Mouse (Mus musculus) hindbrain, postnatal 0 days (tissue): ENCODE measurements around the gene Drosha. TPM values are rescaled to one million over a fixed set of nuclear protein-coding genes. Genes with fewer than 3 reads are reported as not detected.

Experiments
- ATAC-seq: fragments of 200-750 bp; cut with Nextera tagmentation; 2 replicates; pipeline ENCODE4 v1.8.0; 2017; ENCODE audit warnings: mild to moderate bottlenecking, moderate TSS enrichment, moderate library complexity
- DNase-seq: peaks from one replicate; pipeline ENCODE4 v3.0.0-alpha.2; 2015; ENCODE audit warnings: low spot score
- H3K27ac ChIP-seq: fragments of 300-500 bp; sonication (generic); 2 replicates; pipeline ENCODE4 v1.5.1; 2014; ENCODE audit warnings: mild to moderate bottlenecking
- H3K27me3 ChIP-seq: fragments of 300-500 bp; sonication (generic); 2 replicates; pipeline ENCODE4 v1.6.1; 2014; ENCODE audit warnings: low read length, mixed read lengths; ENCODE audit not compliant: insufficient read depth
- H3K36me3 ChIP-seq: fragments of 300-500 bp; sonication (generic); 2 replicates; pipeline ENCODE4 v1.6.1; 2014; ENCODE audit warnings: low read length, mixed read lengths; ENCODE audit not compliant: insufficient read depth
- H3K4me1 ChIP-seq: fragments of 300-500 bp; sonication (generic); 2 replicates; pipeline ENCODE4 v1.6.1; 2014; ENCODE audit warnings: antibody characterized with exemption, low read length, mixed read lengths; ENCODE audit not compliant: insufficient read depth
- H3K4me2 ChIP-seq: fragments of 300-500 bp; sonication (generic); 2 replicates; pipeline ENCODE4 v1.6.1; 2014; ENCODE audit warnings: low read depth, mild to moderate bottlenecking, low read length, moderate library complexity, mixed read lengths
- H3K4me3 ChIP-seq: fragments of 300-500 bp; sonication (generic); 2 replicates; pipeline ENCODE4 v1.5.1; 2014; ENCODE audit warnings: low read length
- H3K9ac ChIP-seq: fragments of 300-500 bp; sonication (generic); replicated peaks from 2 replicates; pipeline ENCODE4 v1.6.1; 2014; ENCODE audit warnings: mild to moderate bottlenecking, low read length, moderate library complexity, mixed read lengths
- H3K9me3 ChIP-seq: fragments of 300-500 bp; sonication (generic); 2 replicates; pipeline ENCODE4 v1.6.1; 2016; ENCODE audit warnings: low read length, mixed read lengths
- CTCF ChIP-seq: IDR thresholded peaks from 2 replicates; pipeline ENCODE4 v1.5.1; 2016; ENCODE audit warnings: antibody characterized with exemption, control low read depth, low read depth
- WGBS: fragments of 180-500 bp; shearing (Covaris S2); extraction: QIAGEN DNeasy Blood & Tissue Kit; methylation state at CpG from one replicate; pipeline ENCODE4 v1.1.7; 2014; 5-methylcytosine and 5-hydroxymethylcytosine counted together
- polyA plus RNA-seq: library from polyadenylated mRNA; unstranded; fragments of >200 nt; fragmentation: Nextera tagmentation; extraction: Ambion mirVana; gene quantifications from 2 replicates; pipeline ENCODE4 v1.2.1, GENCODE M21; 2015
- total RNA-seq: library from RNA; depleted of rRNA; stranded (reverse); fragments of >200 nt; gene quantifications from 2 replicates; pipeline ENCODE4 v1.2.3, GENCODE M21; 2014

The Drosha gene
- total and polyA plus RNA-seq, 2 experiments from 2014 or later: 33.7 to 38.2 TPM

DNA sequence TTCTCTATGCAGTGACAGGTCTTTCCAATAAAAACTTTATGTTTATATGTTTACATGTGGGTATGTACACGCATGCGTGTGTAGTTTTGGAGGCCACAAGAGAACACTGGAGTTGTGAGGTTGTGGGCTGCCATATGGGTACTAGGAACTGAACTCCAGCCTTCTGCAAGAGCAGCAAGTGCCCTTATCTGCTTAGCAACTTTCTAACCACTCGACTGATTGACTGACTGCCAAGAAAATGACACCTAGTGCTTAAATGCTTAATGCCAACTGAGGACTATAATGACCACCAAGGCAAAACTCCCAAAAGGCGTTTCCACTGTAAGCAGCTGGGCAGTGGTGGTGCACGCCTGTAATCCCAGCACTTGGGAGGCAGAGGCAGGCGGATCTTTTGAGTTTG lies 15.3 kb upstream of the Drosha start:
- Histone ChIP-seq H3K9ac (no peak overlapping the region), H3K27ac (no peak overlapping the region), H3K27me3 (no peaks in the 10 kb centered on the region), H3K4me1 (no peaks in the 10 kb centered on the region), H3K4me3 (no peak overlapping the region), H3K9me3 (no peaks in the 10 kb centered on the region), H3K4me2 (no peak overlapping the region), H3K36me3 (peaks cover 36% of the 10 kb centered on the region)
- DNase-seq (no peak), ATAC-seq (no peak)
- 87% methylated on average over 6 of the region's 6 CpGs for WGBS
- no peak for TF ChIP-seq CTCF

- Histone ChIP-seq H3K27ac (no peak overlapping the region), H3K27me3 (no peaks in the 10 kb centered on the region), H3K9me3 (no peaks in the 10 kb centered on the region), H3K4me1 (no peaks in the 10 kb centered on the region), H3K9ac (no peak overlapping the region), H3K4me3 (no peak overlapping the region), H3K36me3 (peaks cover 64% of the 10 kb centered on the region), H3K4me2 (no peak overlapping the region)
- 0 out of 2 replicates have a peak, but pooled peaks have one; percentile 7 for TF ChIP-seq CTCF
- WGBS: 95% methylated on average over 11 of the region's 11 CpGs
- ATAC-seq (no peak), DNase-seq (no peak)
These were observed 12.0 kb upstream of the Drosha start for GRCm38 (mm10) chr15:12812646-12813045.

DNA sequence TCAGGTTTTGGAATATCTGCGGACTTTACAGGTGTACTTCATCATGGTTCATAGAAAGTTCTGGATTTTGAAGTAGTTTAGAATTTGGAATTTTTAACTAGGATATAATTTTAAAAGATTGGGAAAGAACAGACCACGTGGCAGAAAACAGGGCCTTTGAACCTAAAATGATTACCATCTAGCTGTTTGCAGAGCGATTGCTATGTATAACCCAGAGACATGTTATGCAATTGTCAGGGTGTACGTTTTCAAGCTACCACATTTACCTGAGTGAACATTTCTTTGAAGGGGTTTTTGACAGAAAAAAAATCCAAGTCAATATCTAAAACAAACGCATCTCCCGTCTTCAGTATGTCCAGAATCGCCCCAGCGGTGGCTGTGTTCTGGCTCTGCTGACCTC lies 7.0 kb upstream of the Drosha start:
- H3K4me3 ChIP-seq: no peak overlapping the region
- H3K27me3 ChIP-seq: no peaks in the 10 kb centered on the region
- DNase-seq (no peak), ATAC-seq (no peak)
- H3K4me1 ChIP-seq: no peaks in the 10 kb centered on the region
- peaks cover 54% of the 10 kb centered on the region for H3K36me3 ChIP-seq
- H3K27ac ChIP-seq: no peak overlapping the region
- H3K9me3 ChIP-seq: no peaks in the 10 kb centered on the region
- H3K9ac ChIP-seq: no peak overlapping the region
- no peak overlapping the region for H3K4me2 ChIP-seq
- no peak for TF ChIP-seq CTCF
- WGBS: 97% methylated on average over 8 of the region's 8 CpGs

DNA sequence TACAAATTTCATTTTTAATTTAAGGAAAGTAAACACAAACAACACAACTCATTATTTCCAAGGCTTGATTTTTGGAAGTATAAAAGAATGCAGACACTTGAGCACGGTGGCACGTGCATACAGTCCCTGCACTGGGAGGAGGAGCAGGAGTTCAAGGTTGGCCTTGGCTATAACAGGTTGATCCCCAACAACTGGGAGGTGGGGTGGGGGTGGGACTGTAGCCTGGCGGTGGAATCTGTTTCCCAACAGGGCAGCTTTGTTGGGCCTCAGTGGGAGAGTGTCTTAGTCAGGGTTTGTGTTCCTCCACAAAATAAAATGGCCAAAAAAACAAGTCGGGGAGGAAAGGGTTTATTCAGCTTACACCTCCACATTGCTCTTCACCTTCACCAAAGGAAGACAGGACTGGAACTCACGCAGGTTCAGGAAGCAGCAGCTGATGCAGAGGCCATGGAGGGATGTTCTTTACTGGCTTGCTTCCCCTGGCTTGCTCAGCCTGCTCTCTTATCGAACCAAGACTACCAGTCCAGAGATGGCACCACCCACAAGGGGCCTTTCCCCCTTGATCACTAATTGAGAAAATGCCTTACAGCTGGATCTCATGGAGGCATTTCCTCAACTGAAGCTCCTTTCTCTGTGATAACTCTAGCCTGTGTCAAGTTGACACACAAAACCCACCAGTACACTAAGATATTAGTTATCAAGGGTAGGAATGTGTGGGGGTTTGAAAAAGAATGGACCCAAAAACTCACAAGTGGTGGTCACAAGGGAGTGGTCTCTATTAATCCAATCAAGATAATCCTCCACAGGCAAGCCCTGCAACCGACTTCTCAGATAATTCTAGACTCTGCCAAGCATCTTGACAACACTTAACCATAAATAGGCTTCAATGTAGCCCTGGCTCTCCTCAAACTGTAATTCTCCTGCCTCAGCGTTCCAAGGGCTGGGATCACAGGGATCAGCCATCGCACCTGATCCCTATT lies 1.9 kb upstream of the Drosha start:
- Histone ChIP-seq H3K27ac (no peak overlapping the region), H3K4me1 (peaks cover 8% of the 10 kb centered on the region; the same call in 1 of the 2 replicates), H3K4me2 (no peak overlapping the region), H3K9me3 (no peaks in the 10 kb centered on the region), H3K9ac (no peak overlapping the region), H3K27me3 (no peaks in the 10 kb centered on the region), H3K4me3 (no peak overlapping the region), H3K36me3 (peaks cover 26% of the 10 kb centered on the region; the same call in 1 of the 2 replicates)
- no peak for TF ChIP-seq CTCF
- DNase-seq (no peak), ATAC-seq (no peak)
- WGBS: 75% methylated on average over 9 of the region's 9 CpGs

- WGBS: 88% methylated on average over 2 of the region's 2 CpGs
- no peak for TF ChIP-seq CTCF
- peak overlapping the region; percentile 92; the same call in 1 of the 2 replicates for H3K27ac ChIP-seq
These were observed 1.0 kb upstream of the Drosha start for GRCm38 (mm10) chr15:12823455-12824119.

DNA sequence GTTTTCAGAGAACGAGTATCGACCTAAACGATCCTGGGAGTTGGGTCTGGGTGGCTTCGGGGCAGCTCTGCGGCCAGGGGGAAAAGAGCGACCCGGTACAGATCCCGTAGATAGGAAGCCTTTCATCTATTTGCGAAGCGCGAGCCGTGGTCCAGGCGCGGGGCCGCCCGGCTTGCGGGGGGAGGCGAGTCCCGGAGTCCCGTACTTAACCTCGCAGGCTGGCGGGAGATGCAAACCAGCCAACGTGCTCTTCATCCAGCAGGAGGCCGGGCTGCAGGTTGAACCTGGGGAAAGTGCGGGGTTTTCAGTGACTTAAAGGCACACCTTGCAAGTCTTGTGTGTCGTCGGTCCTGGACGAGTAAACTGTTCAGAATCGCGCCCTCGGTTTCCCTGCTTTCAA lies 350 bp downstream of the Drosha start:
- Histone ChIP-seq H3K27me3 (no peaks in the 10 kb centered on the region), H3K27ac (peak overlapping the region; percentile 82), H3K4me1 (peaks cover 8% of the 10 kb centered on the region; the same call in 1 of the 2 replicates), H3K4me2 (peak overlapping the region; percentile 80), H3K36me3 (peaks cover 26% of the 10 kb centered on the region; the same call in 1 of the 2 replicates), H3K4me3 (peak overlapping the region; percentile 94), H3K9ac (peak overlapping the region; percentile 79), H3K9me3 (no peaks in the 10 kb centered on the region)
- under 1% methylated on average over 31 of the region's 31 CpGs for WGBS
- ATAC-seq (peak; percentile 51), DNase-seq (no peak)
- TF ChIP-seq CTCF: no peak

More at GRCm38 (mm10) chr15:12823455-12824119, 1.0 kb upstream of the Drosha start:
- H3K4me3 ChIP-seq: peak overlapping the region; percentile 94
- ATAC-seq (no peak), DNase-seq (no peak)
- H3K36me3 ChIP-seq: peaks cover 29% of the 10 kb centered on the region; the same call in 1 of the 2 replicates
- H3K27me3 ChIP-seq: no peaks in the 10 kb centered on the region
- H3K9ac ChIP-seq: peak overlapping the region; percentile 91
- H3K4me2 ChIP-seq: peak overlapping the region; percentile 80
- H3K4me1 ChIP-seq: peaks cover 8% of the 10 kb centered on the region; the same call in 1 of the 2 replicates
- H3K9me3 ChIP-seq: no peaks in the 10 kb centered on the region
